Mouse (Mus musculus): ENCODE results near the gene Atxn10.

The Atxn10 gene

GRCm38 (mm10) chr15:85469401-85469800 lies 133.4 kb downstream of the Atxn10 start:
- in situ Hi-C loops (cut with MboI, MseI), result no loop called here

- in situ Hi-C loops (cut with MboI, MseI), result no loop called here
Observed at GRCm38 (mm10) chr15:85474697-85475096, 138.7 kb downstream of the Atxn10 start.

- in situ Hi-C loops (cut with MboI, MseI), result no loop called here
Observed at GRCm38 (mm10) chr15:85477584-85477983, 141.5 kb downstream of the Atxn10 start.

GRCm38 (mm10) chr15:85479365-85479764 lies 143.3 kb downstream of the Atxn10 start:
- in situ Hi-C loops (cut with MboI, MseI), result no loop called here

- in situ Hi-C loops (cut with MboI, MseI), result no loop called here
Observed at GRCm38 (mm10) chr15:85479919-85480318, 143.9 kb downstream of the Atxn10 start.

- in situ Hi-C loops (cut with MboI, MseI), result no loop called here
Observed at GRCm38 (mm10) chr15:85480630-85481029, 144.6 kb downstream of the Atxn10 start.

- in situ Hi-C loops (cut with MboI, MseI), result no loop called here
Observed at GRCm38 (mm10) chr15:85488900-85489299, 152.9 kb downstream of the Atxn10 start.

GRCm38 (mm10) chr15:85489751-85490150 lies 153.7 kb downstream of the Atxn10 start:
- in situ Hi-C loops (cut with MboI, MseI), result loop anchor here (5.0 kb wide), 1 partner anchor 93 kb away; the partner anchor contains the start of gene Wnt7b

GRCm38 (mm10) chr15:85494163-85494621 lies 158.1 kb downstream of the Atxn10 start:
- in situ Hi-C loops (cut with MboI, MseI), result loop anchor here (5.0 kb wide), 1 partner anchor 88 kb away; the partner anchor contains the start of gene Wnt7b

- in situ Hi-C loops (cut with MboI, MseI), result no loop called here
Observed at GRCm38 (mm10) chr15:85497548-85497947, 161.5 kb downstream of the Atxn10 start.

GRCm38 (mm10) chr15:85497981-85498475 lies 162.0 kb downstream of the Atxn10 start:
- in situ Hi-C loops (cut with MboI, MseI), result no loop called here

- in situ Hi-C loops (cut with MboI, MseI), result no loop called here
Observed at GRCm38 (mm10) chr15:85500267-85500666, 164.2 kb downstream of the Atxn10 start.

GRCm38 (mm10) chr15:85503127-85503526 lies 167.1 kb downstream of the Atxn10 start, which contains the start of gene 7530416G11Rik:
TSS of gene 7530416G11Rik (minus strand) at chr15:85503227.
- in situ Hi-C loops (cut with MboI, MseI), result no loop called here

- in situ Hi-C loops (cut with MboI, MseI), result no loop called here
Observed at GRCm38 (mm10) chr15:85505118-85505925, 169.3 kb downstream of the Atxn10 start.

- in situ Hi-C loops (cut with MboI, MseI), result no loop called here
Observed at GRCm38 (mm10) chr15:85506680-85507079, 170.6 kb downstream of the Atxn10 start.

- in situ Hi-C loops (cut with MboI, MseI), result no loop called here
Observed at GRCm38 (mm10) chr15:85507370-85508014, 171.4 kb downstream of the Atxn10 start.
